Mouse (Mus musculus) c-Kit-negative CD71-positive TER-119-positive erythroid progenitor cells, embryonic 14.5 days (primary cell): ENCODE results near the gene Hadha.

Source experiments
- DNase-seq: peaks from one replicate; pipeline ENCODE4 v3.0.0-alpha.2; 2013; ENCODE audit warnings: low read depth, low spot score

Hadha gene

DNA sequence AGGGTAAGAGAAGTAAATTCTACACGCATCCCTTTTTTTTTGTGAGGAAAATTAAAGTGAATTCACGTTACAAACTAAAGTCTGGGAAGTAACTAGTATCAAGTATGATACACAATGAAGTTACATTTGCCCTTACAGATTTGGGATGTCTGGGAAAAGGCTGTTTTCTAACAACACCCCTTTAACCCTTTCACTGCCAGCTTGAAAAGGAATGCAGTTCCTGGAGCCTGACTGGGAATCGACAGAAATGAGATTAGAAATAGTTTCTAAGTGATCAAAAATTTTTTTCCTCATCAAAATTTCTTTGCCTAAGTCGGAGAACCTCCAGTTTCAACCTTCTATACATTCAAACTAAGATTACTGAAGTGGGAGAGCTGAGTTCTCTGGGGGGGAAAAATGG, 949 bp downstream of the Hadha start:
- DNase-seq: peak; percentile 29

DNA sequence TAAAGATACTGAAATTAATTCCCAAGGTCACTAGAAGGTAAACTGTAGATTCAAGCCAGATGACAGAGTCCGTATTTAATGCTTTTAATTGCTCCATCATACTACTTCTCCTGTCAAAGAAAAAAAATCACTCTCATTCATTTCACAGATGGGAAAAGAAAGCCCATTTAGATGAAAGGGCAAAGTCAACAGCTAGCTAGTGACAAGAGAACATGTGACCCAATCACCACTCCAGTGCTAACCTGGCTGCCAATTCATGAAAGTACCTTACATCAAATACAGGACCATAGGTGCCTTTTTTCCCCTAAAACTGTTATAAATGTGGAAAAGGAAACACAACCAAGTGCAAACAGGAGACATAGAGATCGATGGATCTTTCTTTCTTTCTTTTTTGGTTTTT, 1.7 kb downstream of the Hadha start:
- no peak for DNase-seq

DNA sequence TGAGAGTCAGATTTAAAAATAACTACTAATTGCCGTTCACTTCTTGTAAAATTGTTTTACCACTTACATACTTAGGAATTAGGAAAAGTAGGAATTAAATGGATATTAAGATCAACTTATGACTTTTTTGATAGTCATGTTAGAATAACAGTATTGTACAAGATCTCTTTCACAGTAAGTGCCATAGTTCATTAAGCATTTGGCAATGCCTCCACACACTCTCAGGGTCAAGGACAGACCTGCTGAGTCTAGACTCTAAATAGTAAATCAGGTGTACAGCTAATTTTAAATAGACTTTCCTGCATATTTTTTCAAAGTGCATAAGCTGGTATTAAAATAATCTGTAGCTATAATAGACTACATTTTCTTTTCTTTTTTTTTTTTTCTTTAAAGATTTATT, 2.5 kb downstream of the Hadha start:
- DNase-seq: no peak

DNA sequence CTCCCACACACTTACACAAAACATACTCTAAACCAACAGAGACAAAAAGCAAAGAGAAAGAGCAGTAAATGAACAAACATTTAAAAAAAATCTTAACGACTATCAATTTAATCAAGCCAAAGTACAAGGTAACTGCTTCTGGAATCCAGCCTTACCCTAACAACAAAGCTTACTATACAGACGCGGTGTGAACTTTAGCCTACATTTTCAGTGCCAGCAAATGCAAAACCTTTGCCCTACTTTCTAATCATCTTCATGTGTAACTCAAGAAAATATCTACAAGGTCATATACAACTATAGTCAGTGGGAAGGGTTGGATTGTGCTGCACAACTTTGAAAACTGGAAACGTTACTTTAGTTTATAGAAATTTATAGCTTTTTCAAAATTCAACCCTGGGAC, 3.0 kb downstream of the Hadha start:
- no peak for DNase-seq

DNA sequence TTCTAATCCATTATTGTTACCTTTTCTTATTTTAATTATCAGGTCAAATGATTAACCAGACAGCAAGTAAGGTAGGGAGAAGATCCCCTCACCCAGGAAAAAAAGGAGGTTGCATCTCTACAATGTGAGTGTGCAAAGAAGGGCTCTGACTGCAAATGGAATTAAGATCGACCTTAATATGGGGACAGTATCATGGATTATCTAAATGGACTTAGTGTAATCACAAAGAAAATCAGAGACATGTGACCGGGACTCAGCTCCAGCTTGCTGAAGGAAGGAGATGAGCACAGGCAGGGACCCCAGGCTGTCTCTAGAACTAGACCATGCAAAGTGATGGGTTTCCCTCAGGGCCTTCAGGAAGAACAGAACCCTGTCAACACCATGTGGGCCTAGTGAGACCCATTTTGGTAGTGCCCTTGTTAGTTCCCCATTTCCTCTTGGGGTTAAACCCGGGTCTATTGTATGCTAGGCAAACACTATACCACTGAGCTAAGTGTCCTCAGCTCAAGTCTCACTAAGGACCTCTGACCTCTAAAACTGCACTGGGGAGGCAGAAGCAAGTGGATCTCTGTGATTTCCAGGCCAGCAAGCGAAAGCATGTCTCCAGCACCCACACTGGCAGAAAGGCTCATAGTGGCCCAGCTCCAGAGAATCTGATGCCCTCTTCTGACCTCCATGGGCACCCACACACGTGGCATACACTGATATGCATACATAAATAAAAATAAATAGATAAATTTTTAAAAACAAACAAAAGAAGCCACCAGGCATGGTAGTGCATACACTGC, 6.6 kb downstream of the Hadha start:
- DNase-seq: no peak

DNA sequence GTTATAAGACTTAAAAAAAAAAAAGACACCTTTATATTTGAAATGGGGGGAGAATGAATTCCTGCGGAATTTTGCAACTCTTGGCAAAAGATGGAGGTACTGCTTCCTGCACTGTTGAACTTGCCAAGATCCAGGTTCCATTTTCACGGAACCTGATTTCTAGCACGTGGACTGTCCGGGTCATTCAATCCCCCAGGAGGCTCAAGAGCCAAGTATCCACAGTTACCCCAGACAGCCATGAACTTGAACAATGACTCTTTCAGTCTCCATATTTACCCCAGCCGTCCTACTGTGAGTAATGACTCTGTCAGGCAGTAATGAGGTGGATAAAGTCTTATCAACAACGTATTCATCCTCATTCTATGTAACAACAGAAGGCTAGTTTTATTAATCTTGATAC, 8.4 kb downstream of the Hadha start:
- DNase-seq: no peak

DNA sequence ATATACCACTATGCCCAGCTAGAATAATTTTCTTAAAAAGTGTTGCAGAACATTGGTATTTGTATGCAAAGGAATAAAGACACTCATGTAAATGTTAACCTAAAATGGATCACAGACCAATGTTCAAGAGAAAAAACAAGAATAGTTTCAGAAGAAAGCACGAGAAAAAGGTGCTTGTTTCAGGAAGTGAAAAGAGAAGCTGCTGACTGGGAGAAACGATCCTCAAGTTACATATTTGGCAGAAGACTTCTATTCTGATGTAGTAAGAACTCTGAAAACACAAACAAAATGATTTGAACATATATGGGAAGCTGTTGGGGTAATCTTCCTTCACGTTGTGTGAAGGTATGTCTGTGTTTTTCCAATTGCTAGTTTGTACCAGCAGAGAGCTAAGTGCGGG, 16.8 kb downstream of the Hadha start:
- no peak for DNase-seq

DNA sequence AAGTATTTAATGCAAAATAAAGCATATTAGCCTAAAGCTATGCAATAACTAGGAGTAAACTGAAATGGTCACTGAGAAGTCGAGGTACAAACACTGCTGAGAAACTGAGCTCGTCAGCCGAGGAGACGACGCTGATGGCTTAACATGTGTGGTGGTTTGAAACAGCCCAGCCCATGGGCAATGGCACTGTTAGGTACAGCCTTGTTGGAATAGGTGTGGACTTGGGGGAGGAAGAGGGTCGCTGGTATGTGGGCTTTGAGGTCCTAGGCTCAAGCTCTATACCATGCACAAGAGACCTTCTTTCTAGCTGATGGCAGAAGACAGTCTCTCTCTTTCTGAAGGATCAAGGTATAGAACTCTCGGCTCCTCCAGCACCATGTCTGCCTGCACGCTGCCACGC, 17.7 kb downstream of the Hadha start:
- no peak for DNase-seq

DNA sequence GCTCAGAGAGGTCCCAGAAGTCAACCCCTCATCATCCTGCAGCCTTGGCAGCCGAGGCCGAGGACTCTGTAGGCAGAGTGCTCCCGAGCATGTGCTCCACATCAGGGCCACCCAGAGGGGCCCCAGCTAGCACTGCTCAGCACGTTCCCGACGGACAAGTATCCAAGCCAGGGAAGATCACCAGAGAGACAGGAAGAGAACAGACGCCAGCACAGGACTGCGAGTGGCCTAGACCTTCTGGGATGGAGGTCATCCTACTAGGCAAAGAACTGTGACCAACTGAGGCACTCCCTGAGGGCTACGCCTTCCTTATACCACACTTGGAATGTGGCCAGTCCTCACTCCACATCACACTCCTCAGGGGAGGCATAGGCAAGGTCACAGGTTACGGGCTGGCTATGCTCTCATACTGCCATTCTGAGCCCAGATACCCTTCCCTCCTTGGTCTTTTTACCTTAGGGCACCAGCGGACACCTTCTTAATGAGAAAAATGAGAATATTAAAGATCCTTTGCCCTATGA, 19.2 kb downstream of the Hadha start:
- DNase-seq: no peak

DNA sequence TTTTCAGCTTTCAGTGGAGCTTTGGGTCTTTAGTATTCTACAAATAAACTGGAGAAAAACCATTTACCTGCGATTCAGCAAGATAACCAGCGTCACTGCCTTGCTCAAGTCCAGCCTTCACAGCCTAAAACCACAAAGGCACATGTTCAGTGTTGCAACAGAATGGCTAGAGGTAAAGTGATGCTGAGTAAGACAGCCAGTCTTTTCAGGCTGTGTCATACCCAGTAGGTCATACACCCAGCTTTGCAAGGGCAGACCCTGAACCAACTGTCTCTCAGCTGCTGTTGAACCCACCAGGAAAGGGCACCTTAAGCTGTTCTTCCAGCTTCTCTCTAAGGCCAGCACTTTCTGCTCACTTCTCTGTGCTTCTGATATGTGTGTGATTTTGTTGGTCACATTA, 22.8 kb downstream of the Hadha start:
- DNase-seq: no peak

DNA sequence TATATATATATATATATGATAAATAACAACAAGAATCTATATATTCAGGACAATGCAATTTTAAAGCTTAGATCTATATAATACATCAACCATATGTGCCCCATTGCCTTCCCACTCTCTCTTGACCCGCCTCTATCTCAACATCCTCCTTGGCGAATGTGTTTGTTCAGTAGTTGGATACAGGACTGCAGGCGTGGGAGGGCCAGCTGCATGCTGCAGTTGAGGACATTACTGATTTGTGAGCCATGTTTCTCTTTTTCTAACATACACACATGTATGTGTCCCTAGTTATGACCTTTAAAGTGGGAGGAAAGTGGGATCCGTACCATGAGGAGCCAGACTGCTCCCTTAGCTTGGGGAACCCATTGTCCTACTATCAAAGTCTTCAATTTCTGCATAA, 23.7 kb downstream of the Hadha start:
- DNase-seq: no peak

DNA sequence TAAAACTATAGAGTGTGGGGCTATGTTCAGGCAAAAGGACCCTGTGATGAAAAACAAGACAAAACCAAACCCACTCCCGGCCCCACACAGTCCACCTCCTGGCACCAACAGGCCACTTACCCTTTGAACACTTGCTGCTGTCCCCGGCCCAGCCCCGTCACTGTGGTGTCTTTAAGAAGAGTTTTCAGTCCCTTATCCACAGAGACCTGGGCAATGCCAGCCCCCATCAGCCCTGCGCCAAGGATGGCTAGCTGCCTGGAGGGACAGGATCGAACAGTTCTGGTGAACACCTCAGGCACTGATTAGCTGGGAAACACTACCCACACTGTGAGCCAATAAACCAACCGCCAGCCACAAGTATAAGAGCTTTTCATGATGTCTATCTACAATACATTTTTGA, 26.3 kb downstream of the Hadha start:
- no peak for DNase-seq

DNA sequence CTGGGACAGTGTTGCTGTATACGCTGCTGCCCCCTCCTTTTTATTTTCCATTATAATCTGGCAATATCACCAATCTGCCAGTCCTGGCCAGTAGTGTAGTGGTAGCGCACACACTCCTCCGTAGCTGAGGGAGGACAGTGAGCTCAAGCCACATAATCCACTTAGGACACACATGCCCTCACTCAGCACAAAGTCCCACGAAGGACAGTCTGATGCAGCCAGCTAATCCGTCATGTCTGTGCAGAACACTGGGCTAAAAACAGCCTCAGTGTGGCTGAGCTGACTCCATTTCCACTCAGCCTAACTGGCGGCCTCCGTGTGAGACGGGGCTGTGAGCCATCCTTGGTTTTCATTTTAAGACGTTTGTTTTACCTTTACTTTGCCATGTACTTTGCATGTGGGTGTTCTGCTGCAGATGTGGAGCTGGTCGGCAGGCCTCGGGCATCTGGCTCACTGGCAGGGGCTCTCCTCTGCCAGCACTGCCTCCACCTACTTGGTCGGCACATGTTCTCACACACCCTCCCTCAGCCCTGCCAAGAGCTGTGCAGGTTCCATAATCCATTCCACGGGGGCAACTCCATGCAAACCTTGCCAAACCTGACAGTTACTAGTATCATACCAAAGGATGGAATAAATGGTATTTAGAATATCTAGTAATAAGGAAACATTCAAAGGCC, 26.9 kb downstream of the Hadha start:
- no peak for DNase-seq

DNA sequence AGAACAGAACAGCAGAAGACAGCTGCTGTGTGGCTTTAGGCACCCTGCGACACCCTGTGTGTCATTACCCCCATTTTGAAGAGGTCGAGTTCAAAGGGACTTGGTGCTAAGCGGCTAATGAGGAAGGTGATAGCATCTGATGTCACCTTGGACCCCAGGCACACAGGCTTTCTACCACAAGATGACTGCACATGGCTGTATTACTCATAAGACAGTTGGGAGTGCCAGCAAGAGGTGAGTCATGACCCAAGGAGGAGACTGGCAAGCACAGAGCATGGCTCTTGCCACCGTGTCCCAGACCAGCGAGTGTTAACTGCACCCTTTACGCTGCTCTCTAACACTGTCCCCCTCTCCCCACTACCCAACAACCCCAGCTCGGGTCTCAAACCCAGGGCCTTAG, 28.2 kb downstream of the Hadha start:
- no peak for DNase-seq

DNA sequence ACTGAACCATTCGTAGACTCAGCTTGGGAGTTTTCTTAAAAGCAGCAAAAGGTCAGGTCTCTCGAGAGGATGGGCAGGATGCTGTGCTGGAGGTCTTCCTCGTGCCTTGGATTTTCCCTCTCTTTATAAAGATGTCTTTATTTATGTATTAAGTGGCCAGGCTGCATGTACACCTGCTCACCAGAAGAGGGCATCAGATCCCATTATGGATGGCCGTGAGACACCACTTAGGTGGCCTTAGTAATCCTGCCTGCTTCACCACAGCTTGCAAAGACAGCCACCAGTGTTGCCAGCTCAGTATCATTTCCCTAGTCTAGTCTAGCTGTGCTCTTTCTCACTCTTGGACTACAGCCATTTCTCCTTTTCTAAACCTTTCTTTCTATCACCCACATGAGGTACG, 29.4 kb downstream of the Hadha start:
- peak; percentile 17 for DNase-seq

DNA sequence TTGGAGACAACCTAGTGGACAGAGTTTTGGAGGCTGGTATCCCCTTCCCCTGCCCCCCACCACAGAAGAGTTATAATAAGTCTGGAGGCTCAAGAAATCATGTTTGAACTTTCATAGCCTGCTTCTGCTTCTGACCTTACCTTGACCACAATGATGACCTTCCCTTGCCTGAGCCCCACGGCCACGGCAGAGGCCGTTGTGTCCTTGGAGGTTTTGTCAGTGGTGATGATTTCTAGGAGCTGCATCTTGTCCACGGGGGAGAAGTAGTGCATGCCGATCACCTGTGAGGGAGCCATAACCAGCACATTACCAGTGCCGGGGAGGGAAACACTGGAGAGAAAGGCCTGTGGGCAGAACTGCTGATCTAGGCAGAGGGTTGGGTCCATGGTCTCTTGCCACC, 32.5 kb downstream of the Hadha start:
- DNase-seq: no peak

DNA sequence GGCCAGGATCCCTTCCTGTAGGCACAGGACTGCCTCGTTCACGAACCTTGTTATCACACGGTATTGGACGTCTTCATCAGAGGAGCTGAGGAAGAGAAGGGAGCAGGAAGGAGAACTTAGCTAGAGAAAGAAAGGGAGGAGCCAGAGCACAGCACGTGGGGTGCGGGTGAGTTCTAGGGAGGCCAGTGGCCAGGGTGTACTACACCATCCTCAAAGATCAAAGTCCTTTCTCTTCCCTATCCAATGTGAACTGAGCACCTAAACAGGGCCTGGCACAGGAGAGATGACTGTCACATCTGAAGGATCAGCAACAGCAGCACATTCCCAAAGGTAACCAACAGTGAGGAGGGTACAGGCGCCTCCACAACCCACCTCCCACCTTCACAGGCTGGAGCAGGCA, 34.9 kb downstream of the Hadha start:
- DNase-seq: no peak

DNA sequence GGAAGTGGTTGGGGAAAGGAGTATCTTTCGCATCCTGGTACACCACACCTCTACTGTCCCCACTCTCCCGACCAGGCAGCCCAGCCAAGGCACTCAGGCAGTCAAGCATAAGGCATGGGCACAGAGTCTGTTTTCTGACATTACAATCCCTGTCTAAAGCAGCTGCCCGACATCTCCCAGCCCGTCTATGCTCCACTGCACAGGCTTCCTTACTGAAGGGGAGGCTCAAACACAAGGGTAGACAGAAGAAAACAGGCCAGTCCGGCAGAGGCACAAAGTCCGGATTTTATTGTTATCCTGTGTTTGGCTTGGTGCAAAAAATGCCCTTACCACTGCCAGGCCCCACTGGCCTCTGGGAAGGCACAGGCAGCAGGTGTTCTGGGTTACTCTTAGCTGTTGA, 35.8 kb downstream of the Hadha start:
- DNase-seq: no peak

DNA sequence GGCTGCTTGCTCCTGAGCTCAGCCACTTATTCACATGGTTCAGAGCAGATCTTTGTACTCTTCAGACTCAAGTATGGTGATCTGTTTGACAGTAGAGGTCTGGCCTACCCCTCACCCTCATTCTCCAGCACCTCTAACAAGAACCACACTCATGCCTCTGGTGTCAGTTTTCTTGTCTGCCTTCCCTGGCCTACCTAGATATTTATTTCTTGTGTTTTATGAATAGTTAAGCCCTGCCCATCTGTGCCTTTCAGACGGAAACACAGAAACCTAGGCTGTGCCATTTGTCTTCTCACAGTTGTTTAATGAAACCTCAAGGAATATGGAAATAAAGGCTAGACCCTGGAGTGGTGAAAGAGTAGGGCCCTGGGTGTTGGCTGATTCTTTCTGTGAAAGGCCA, 36.9 kb downstream of the Hadha start:
- no peak for DNase-seq

DNA sequence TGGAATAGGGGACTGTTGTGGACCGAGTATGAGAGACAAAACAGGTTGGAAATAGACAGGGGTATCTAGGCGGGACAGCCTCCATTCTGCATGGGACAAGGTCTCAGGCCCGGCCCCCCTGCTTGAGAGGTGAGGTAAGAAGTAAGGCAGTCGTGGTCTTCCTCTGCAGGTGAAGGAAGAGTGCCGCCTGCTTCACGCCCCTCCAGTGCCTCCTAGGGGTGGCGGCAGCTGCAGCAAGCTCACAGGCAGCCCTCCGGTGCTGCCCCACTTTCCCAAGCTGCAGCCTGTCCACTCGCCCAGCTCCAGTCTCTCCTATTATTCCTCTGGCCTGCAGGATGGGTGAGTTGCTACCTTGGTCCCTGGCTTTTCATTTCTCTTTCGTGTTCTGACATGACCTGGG, 39.2 kb downstream of the Hadha start:
- DNase-seq: no peak

DNA sequence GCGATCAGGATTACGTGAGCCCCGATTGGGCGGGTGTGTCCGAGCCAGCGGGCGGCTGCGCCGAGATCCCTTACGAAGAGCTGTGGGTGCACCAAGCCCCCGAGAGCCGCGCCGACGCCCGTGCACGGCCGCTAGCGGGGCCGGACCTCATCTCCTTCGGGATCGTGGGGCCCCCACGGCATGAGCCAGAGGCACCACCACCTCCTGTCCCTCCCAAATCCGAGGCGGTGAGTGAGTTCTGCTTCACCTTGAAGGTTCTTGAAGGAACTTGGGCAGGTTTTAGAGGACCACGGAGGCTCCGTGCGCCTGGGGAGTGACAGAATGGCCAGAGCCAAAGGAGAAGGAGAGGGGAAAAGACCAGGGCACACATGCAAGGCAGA, 40.2 kb downstream of the Hadha start:
- no peak for DNase-seq

DNA sequence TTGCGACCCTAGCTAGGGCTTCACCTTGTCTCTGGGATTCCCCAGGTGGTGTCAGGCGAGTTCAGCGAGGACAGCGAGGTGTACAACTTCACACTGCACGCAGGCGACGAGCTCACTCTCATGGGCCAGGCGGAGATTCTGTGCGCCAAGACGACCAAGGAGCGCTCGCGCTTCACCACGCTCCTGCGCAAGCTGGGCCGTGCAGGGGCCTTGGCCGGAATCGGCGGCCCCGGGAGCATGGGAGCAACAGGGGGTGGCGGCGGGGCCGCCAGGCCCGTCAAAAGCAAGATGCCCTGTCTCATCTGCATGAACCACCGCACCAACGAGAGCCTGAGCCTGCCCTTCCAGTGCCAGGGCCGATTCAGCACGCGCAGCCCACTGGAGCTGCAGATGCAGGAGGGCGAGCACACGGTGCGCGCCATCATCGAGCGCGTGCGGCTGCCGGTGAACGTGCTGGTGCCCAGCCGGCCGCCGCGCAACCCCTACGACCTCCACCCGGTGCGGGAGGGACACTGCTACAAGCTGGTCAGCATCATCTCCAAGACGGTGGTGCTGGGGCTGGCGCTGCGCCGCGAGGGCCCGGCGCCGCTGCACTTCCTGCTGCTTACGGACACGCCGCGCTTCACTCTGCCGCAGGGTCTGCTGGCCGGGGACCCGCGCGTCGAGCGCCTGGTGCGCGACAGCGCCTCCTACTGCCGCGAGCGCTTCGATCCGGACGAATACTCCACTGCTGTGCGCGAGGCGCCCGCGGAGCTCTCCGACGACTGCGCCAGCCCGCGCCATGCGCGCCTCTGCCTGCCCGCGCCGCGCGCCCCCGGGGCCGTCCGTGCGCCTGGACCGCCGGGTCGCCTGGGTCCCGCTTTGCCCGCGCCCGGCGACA, 40.8 kb downstream of the Hadha start:
- DNase-seq: no peak
